8 mouse cellular contexts compared by ENCODE assay signal in the genomic region with DNA sequence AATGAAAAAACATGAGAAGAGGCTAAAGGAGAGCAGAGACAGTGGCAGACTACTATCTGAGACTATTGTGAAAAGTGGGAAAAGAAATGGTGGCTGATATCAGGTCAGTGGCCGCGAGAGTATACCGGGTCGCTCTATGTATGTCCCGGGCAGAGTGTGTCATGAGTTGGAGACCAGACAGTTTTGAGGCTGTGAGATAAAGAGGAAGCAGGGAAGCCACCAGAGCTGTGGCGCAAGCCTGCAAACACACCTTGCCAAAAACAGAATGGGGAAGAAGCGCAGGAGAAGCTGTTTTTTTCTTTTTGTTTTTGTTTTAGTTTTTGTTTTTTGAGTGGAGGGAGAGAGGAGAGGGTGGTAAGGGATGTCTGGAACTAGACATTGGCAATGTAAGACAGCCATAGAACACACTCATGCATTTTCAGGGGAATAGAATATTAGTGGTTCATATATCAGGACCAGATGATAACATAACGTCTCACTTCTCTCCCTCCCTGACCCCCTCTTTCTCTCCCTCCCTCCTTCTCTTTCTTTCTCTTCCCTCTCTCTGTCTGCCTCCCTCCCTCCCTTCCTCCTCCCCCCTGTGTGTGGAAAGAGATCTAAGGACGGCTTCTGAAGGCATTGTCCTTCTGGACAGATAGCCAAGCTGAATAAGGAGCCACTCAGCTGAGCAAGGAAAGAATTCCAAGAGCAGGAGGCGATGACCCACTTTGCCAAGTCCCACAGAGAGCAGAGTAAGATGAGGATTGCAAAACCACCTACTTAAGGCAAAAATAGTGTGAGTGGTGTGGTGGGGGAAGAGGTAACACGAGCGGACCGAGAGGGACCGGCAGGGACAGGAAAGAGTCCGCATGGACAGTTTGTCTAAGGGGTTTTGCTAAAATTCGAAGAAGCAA.
DNase-seq lines count a peak whose midpoint lies in the region; ATAC-seq and TF ChIP-seq lines count a peak whose summit lies in the region.
"Had no signal": no experiment of that assay in that cellular context is flagged by ENCODE, and none has a peak within 500 bp of the region (broad histone marks: within the 10 kb centered on the region; RNA-seq: fewer than 3 reads in every experiment).

No protein-coding gene starts in this region.

- WGBS in forebrain, embryonic 15.5 days, result 64% methylated on average over 16 of the region's 16 CpGs

- no peaks in the 10 kb centered on the region for H3K4me1 ChIP-seq in forebrain, embryonic 15.5 days

- intact Hi-C loops in left cerebral cortex, postnatal 36 days (cut with DNase I), result no loop called here

- no peak for TF ChIP-seq CTCF in layer of hippocampus, adult 2 months (conservative IDR thresholded peaks at IDR 0.05)

- H3K9ac ChIP-seq in forebrain, embryonic 15.5 days (replicated peaks), result no peak overlapping the region

- peak overlapping the region; percentile 2; the same call in 1 of the 2 replicates for H3K4me3 ChIP-seq in layer of hippocampus, adult 2 months
- H3K4me3 ChIP-seq in forebrain, embryonic 15.5 days, result no peak overlapping the region

- ATAC-seq in megakaryocyte-erythroid progenitor cell, adult 5-6 weeks (replicated peaks; ENCODE audit: low FRiP score, low TSS enrichment, poor library complexity, severe bottlenecking), result peak; percentile 90
- no peak for ATAC-seq in forebrain, embryonic 15.5 days (replicated peaks)

- no peaks in the 10 kb centered on the region for H3K9me3 ChIP-seq in forebrain, embryonic 15.5 days

- H3K4me2 ChIP-seq in forebrain, embryonic 15.5 days (replicated peaks), result no peak overlapping the region

- DNase-seq in layer of hippocampus, adult 2 months (ENCODE audit: low spot score in 2 of 2), result no peak
- DNase-seq in layer of hippocampus, postnatal 36 days, result no peak
- DNase-seq in adipocyte (ENCODE audit: low spot score), result peak; percentile 22
- DNase-seq in left cerebral cortex, postnatal 36 days (ENCODE audit: low spot score in 2 of 2), result peak; percentile 9 to 17
- no peak for DNase-seq in thymus, postnatal 14 days
- DNase-seq: thymus, postnatal 25 days had no signal

- peak overlapping the region; percentile 46; the same call in 1 of the 2 replicates for H3K27ac ChIP-seq in layer of hippocampus, adult 2 months
- no peak overlapping the region for H3K27ac ChIP-seq in forebrain, embryonic 15.5 days (replicated peaks)

- no peaks in the 10 kb centered on the region for H3K36me3 ChIP-seq in forebrain, embryonic 15.5 days

- no peaks in the 10 kb centered on the region for H3K27me3 ChIP-seq in forebrain, embryonic 15.5 days

Comparison
In these comparisons a context has a peak if more than half of its experiments do, and no peak if none do; other contexts are left out.
1. DNase-seq: peak in adipocyte (single experiment) and left cerebral cortex, postnatal 36 days (2 of 2); none in layer of hippocampus, adult 2 months (0 of 2), layer of hippocampus, postnatal 36 days (0 of 2) and thymus, postnatal 14 days (single experiment).